Mouse (Mus musculus): ENCODE data around the gene Them7. TPM values are rescaled to one million over a fixed set of nuclear protein-coding genes. Genes with fewer than 3 reads are reported as not detected.

The Them7 gene
- total and polyA plus RNA-seq, 3 experiments: not detected

- Histone ChIP-seq H3K36me3 (ENCODE audit: control insufficient read depth in 1 of 2, insufficient read depth in 2 of 2, low read length in 2 of 2) (no peaks in the 10 kb centered on the region), H3K9me3 (replicated peaks; ENCODE audit: insufficient read depth, low read length) (no peaks in the 10 kb centered on the region), H3K27me3 (ENCODE audit: control insufficient read depth in 1 of 2, insufficient read depth in 2 of 2, low read length in 2 of 2) (peaks cover 10% of the 10 kb centered on the region in 2 experiments), H3K4me3 (ENCODE audit: control insufficient read depth in 1 of 2, insufficient read depth in 1 of 2, low read depth in 2 of 2, low read length in 2 of 2) (no peak overlapping the region), H3K9ac (ENCODE audit: control insufficient read depth, low read depth, low read length, poor library complexity, severe bottlenecking) (no peak overlapping the region), H3K4me1 (ENCODE audit: control insufficient read depth in 1 of 2, insufficient read depth in 2 of 2, low read length in 2 of 2) (no peaks in the 10 kb centered on the region; a peak in 1 of 4 replicates), H3K79me2 (ENCODE audit: control insufficient read depth, insufficient read depth, low read length, poor library complexity) (no peaks in the 10 kb centered on the region), H3K27ac (ENCODE audit: control insufficient read depth, low read depth, low read length) (no peak overlapping the region)
- TF ChIP-seq POLR2A (IDR thresholded peaks at IDR 0.05; ENCODE audit: control insufficient read depth in 1 of 2, insufficient read depth in 1 of 2, low read depth in 1 of 2, low read length in 2 of 2, poor library complexity in 1 of 2): no peak
- TF ChIP-seq MYB (IDR thresholded peaks at IDR 0.05; ENCODE audit: low read depth, low read length): no peak
- TF ChIP-seq ELF1 (IDR thresholded peaks at IDR 0.05; ENCODE audit: low read depth, low read length): no peak
- TF ChIP-seq RCOR1 (IDR thresholded peaks at IDR 0.05; ENCODE audit: low read depth, low read length): no peak
- TF ChIP-seq MAX (IDR thresholded peaks at IDR 0.05; ENCODE audit: low read length): no peak
- no peak for TF ChIP-seq POLR2AphosphoS2 (IDR thresholded peaks at IDR 0.05; ENCODE audit: low read length)
- DNase-seq (ENCODE audit: low read depth, low spot score): no peak
Observed at GRCm38 (mm10) chr2:105235380-105236115, 11.4 kb downstream of the Them7 start.

- Histone ChIP-seq H3K4me1 (ENCODE audit: control insufficient read depth in 1 of 2, insufficient read depth in 2 of 2, low read length in 2 of 2) (no peaks in the 10 kb centered on the region; a peak in 1 of 4 replicates), H3K36me3 (ENCODE audit: control insufficient read depth in 1 of 2, insufficient read depth in 2 of 2, low read length in 2 of 2) (no peaks in the 10 kb centered on the region), H3K79me2 (ENCODE audit: control insufficient read depth, insufficient read depth, low read length, poor library complexity) (no peaks in the 10 kb centered on the region), H3K27ac (ENCODE audit: control insufficient read depth, low read depth, low read length) (no peak overlapping the region), H3K9me3 (replicated peaks; ENCODE audit: insufficient read depth, low read length) (no peaks in the 10 kb centered on the region), H3K4me3 (ENCODE audit: control insufficient read depth in 1 of 2, insufficient read depth in 1 of 2, low read depth in 2 of 2, low read length in 2 of 2) (no peak overlapping the region), H3K9ac (ENCODE audit: control insufficient read depth, low read depth, low read length, poor library complexity, severe bottlenecking) (no peak overlapping the region), H3K27me3 (ENCODE audit: control insufficient read depth in 1 of 2, insufficient read depth in 2 of 2, low read length in 2 of 2) (peaks cover 9 to 12% of the 10 kb centered on the region in 2 experiments; a peak in 3 of 4 replicates)
- TF ChIP-seq MAX (IDR thresholded peaks at IDR 0.05; ENCODE audit: low read length): no peak
- no peak for TF ChIP-seq KAT2A (conservative IDR thresholded peaks at IDR 0.05; ENCODE audit: low read depth, low read length)
- no peak for TF ChIP-seq SMC3 (IDR thresholded peaks at IDR 0.05; ENCODE audit: low read depth, low read length)
- TF ChIP-seq BHLHE40 (IDR thresholded peaks at IDR 0.05; ENCODE audit: borderline replicate concordance, low read depth, low read length): no peak
- no peak for TF ChIP-seq EP300 (IDR thresholded peaks at IDR 0.05; ENCODE audit: low read depth in 1 of 2, low read length in 2 of 2)
- TF ChIP-seq MEF2A (IDR thresholded peaks at IDR 0.05; ENCODE audit: extremely low read depth, insufficient replicate concordance, low read depth, low read length, poor library complexity, severe bottlenecking): no peak
- TF ChIP-seq JUND (IDR thresholded peaks at IDR 0.05; ENCODE audit: low read depth, low read length): no peak
- TF ChIP-seq RAD21 (IDR thresholded peaks at IDR 0.05; ENCODE audit: low read depth, low read length): no peak
- no peak for TF ChIP-seq RCOR1 (IDR thresholded peaks at IDR 0.05; ENCODE audit: low read depth, low read length)
- DNase-seq (ENCODE audit: low read depth, low spot score): no peak
Observed at GRCm38 (mm10) chr2:105237424-105237823, 13.3 kb downstream of the Them7 start.

GRCm38 (mm10) chr2:105237841-105238240 is 13.7 kb downstream of the Them7 start:
- no peaks in the 10 kb centered on the region for H3K9me3 ChIP-seq (replicated peaks; ENCODE audit: insufficient read depth, low read length)
- H3K4me3 ChIP-seq (ENCODE audit: control insufficient read depth in 1 of 2, insufficient read depth in 1 of 2, low read depth in 2 of 2, low read length in 2 of 2): no peak overlapping the region
- no peaks in the 10 kb centered on the region for H3K36me3 ChIP-seq (ENCODE audit: control insufficient read depth in 1 of 2, insufficient read depth in 2 of 2, low read length in 2 of 2)
- no peak overlapping the region for H3K27ac ChIP-seq (ENCODE audit: control insufficient read depth, low read depth, low read length)
- no peaks in the 10 kb centered on the region; a peak in 1 of 4 replicates for H3K4me1 ChIP-seq (ENCODE audit: control insufficient read depth in 1 of 2, insufficient read depth in 2 of 2, low read length in 2 of 2)
- H3K79me2 ChIP-seq (ENCODE audit: control insufficient read depth, insufficient read depth, low read length, poor library complexity): no peaks in the 10 kb centered on the region
- no peak for DNase-seq (ENCODE audit: low read depth, low spot score)
- no peak for TF ChIP-seq NELFE (IDR thresholded peaks at IDR 0.05; ENCODE audit: low read depth, low read length)
- TF ChIP-seq ZNF384 (IDR thresholded peaks at IDR 0.05; ENCODE audit: low read depth, low read length): no peak
- no peak for TF ChIP-seq MXI1 (IDR thresholded peaks at IDR 0.05; ENCODE audit: low read depth, low read length)
- no peak for TF ChIP-seq ETS1 (IDR thresholded peaks at IDR 0.05; ENCODE audit: low read depth, low read length)
- TF ChIP-seq CTCF (IDR thresholded peaks at IDR 0.05 in 2 of 3, conservative IDR thresholded peaks at IDR 0.05 in 1 of 3; ENCODE audit: control insufficient read depth in 1 of 3, insufficient read depth in 1 of 3, low read depth in 2 of 3, low read length in 3 of 3, poor library complexity in 1 of 3, severe bottlenecking in 1 of 3): no peak
- TF ChIP-seq POLR2AphosphoS5 (IDR thresholded peaks at IDR 0.05; ENCODE audit: borderline replicate concordance, low read depth, low read length): no peak
- TF ChIP-seq E2F4 (IDR thresholded peaks at IDR 0.05; ENCODE audit: borderline replicate concordance, low read depth, low read length): no peak
- no peak for TF ChIP-seq MYC (IDR thresholded peaks at IDR 0.05; ENCODE audit: low read depth, low read length)
- TF ChIP-seq POLR2A (IDR thresholded peaks at IDR 0.05; ENCODE audit: control insufficient read depth in 1 of 2, insufficient read depth in 1 of 2, low read depth in 1 of 2, low read length in 2 of 2, poor library complexity in 1 of 2): no peak
- no peak overlapping the region for H3K9ac ChIP-seq (ENCODE audit: control insufficient read depth, low read depth, low read length, poor library complexity, severe bottlenecking)
- peaks cover 9 to 12% of the 10 kb centered on the region in 2 experiments; a peak in 3 of 4 replicates for H3K27me3 ChIP-seq (ENCODE audit: control insufficient read depth in 1 of 2, insufficient read depth in 2 of 2, low read length in 2 of 2)
